Mouse (Mus musculus) liver, adult 2 months (tissue): ENCODE data around the gene Ms4a18.

Experiments used
- CTCF ChIP-seq: fragments of 200-500 bp; IDR thresholded peaks from 2 replicates; pipeline ENCODE4 v1.5.1; 2011; ENCODE audit warnings: low read depth, low read length, control low read depth
- POLR2A ChIP-seq: fragments of 200-500 bp; IDR thresholded peaks from 2 replicates; pipeline ENCODE4 v1.6.1; 2011; ENCODE audit warnings: low read length, control low read depth; ENCODE audit not compliant: insufficient read depth; ENCODE audit errors: extremely low read depth

GRCm38 (mm10) chr19:11060900-11061299 lies 43.1 kb upstream of the Ms4a18 start:
- TF ChIP-seq POLR2A: no peak
- no peak for TF ChIP-seq CTCF
